Mouse (Mus musculus) spleen, adult 2 months (tissue): Measurements from ENCODE around the gene Syde2. TPM values are rescaled to one million over a fixed set of nuclear protein-coding genes. Genes with fewer than 3 reads are reported as not detected.
A peak's percentile ranks its signal among the peaks of the same experiment; 100 is the strongest.

Source experiments
- DNase-seq, 2 experiments: peaks; one replicate each; pipeline versions ENCODE4 v3.0.0 to v3.0.0-alpha.2; 2012 to 2021; ENCODE audit warnings: low spot score in 2 of 2, low read depth in 1 of 2
- H3K27ac ChIP-seq: fragments of 200-500 bp; 2 replicates; pipeline ENCODE4 v1.5.1; 2012; ENCODE audit warnings: low read length, inconsistent platforms; ENCODE audit not compliant: insufficient read depth
- H3K27me3 ChIP-seq: fragments of 200-500 bp; 2 replicates; pipeline ENCODE4 v1.6.1; 2012; ENCODE audit warnings: mild to moderate bottlenecking, moderate library complexity, low read length, inconsistent platforms; ENCODE audit not compliant: control insufficient read depth, insufficient read depth
- H3K36me3 ChIP-seq: fragments of 200-500 bp; 2 replicates; pipeline ENCODE4 v1.6.1; 2012; ENCODE audit warnings: mild to moderate bottlenecking, low read length, inconsistent platforms; ENCODE audit not compliant: control insufficient read depth, insufficient read depth
- H3K4me1 ChIP-seq: fragments of 200-500 bp; 2 replicates; pipeline ENCODE4 v1.6.1; 2011; ENCODE audit warnings: inconsistent platforms; ENCODE audit not compliant: control insufficient read depth, insufficient read depth, insufficient read length
- H3K4me3 ChIP-seq: fragments of 200-500 bp; 2 replicates; pipeline ENCODE4 v1.5.1; 2011; ENCODE audit warnings: mild to moderate bottlenecking, inconsistent platforms; ENCODE audit not compliant: insufficient read depth, insufficient read length; ENCODE audit errors: extremely low read depth
- CTCF ChIP-seq: fragments of 200-500 bp; IDR thresholded peaks from 2 replicates; pipeline ENCODE4 v1.5.1; 2011; ENCODE audit warnings: mild to moderate bottlenecking, inconsistent platforms; ENCODE audit not compliant: insufficient read depth, insufficient read length, insufficient replicate concordance; ENCODE audit errors: extremely low read depth
- POLR2A ChIP-seq: fragments of 200-500 bp; IDR thresholded peaks from 2 replicates; pipeline ENCODE4 v1.6.1; 2011; ENCODE audit warnings: low read depth, low read length, inconsistent platforms
- WGBS: fragments of 180-500 bp; shearing (Covaris S2); methylation state at CpG from one replicate; pipeline ENCODE4 v1.1.7; 2018; 5-methylcytosine and 5-hydroxymethylcytosine counted together
- polyA plus RNA-seq: library from polyadenylated mRNA; depleted of rRNA; stranded (reverse); fragments of >200 nt; gene quantifications from 2 replicates; pipeline ENCODE4 v1.2.3, GENCODE M21; 2012

The Syde2 gene
- polyA plus RNA-seq, 1 experiment, result 0.57 TPM

- H3K4me3 ChIP-seq, result peak overlapping the region; percentile 42
- H3K27ac ChIP-seq, result no peak overlapping the region
- DNase-seq, result no peak
- H3K36me3 ChIP-seq, result no peaks in the 10 kb centered on the region
- peaks cover 17% of the 10 kb centered on the region for H3K27me3 ChIP-seq
- H3K4me1 ChIP-seq, result peaks cover 11% of the 10 kb centered on the region
- TF ChIP-seq POLR2A, result no peak
- TF ChIP-seq CTCF, result no peak
- WGBS, result 4% methylated on average over 45 of the region's 45 CpGs
These were observed 1.3 kb downstream of the Syde2 start for GRCm38 (mm10) chr3:145988684-145989575.

GRCm38 (mm10) chr3:145989576-145990081 lies 2.0 kb downstream of the Syde2 start:
- no peak overlapping the region; the same call in 1 of the 2 replicates for H3K4me3 ChIP-seq
- H3K4me1 ChIP-seq, result peaks cover 11% of the 10 kb centered on the region
- H3K27ac ChIP-seq, result no peak overlapping the region
- DNase-seq, result no peak
- H3K27me3 ChIP-seq, result peaks cover 17% of the 10 kb centered on the region
- H3K36me3 ChIP-seq, result no peaks in the 10 kb centered on the region
- TF ChIP-seq POLR2A, result no peak
- TF ChIP-seq CTCF, result no peak
- WGBS, result 41% methylated on average over 11 of the region's 11 CpGs

- Histone ChIP-seq H3K4me3 (no peak overlapping the region), H3K4me1 (peaks cover 11% of the 10 kb centered on the region), H3K27ac (no peak overlapping the region), H3K27me3 (peaks cover 17% of the 10 kb centered on the region), H3K36me3 (no peaks in the 10 kb centered on the region)
- no peak for DNase-seq
- WGBS, result 92% methylated on average over 13 of the region's 13 CpGs
- no peak for TF ChIP-seq POLR2A
- no peak for TF ChIP-seq CTCF
These were observed 3.5 kb downstream of the Syde2 start for GRCm38 (mm10) chr3:145991130-145991529.

- H3K36me3 ChIP-seq, result no peaks in the 10 kb centered on the region
- no peak overlapping the region for H3K4me3 ChIP-seq
- H3K27me3 ChIP-seq, result peaks cover 12% of the 10 kb centered on the region
- DNase-seq, result no peak
- H3K27ac ChIP-seq, result no peak overlapping the region
- peaks cover 11% of the 10 kb centered on the region for H3K4me1 ChIP-seq
- TF ChIP-seq POLR2A (no peak), CTCF (no peak)
- 91% methylated on average over 10 of the region's 10 CpGs for WGBS
These were observed 4.5 kb downstream of the Syde2 start for GRCm38 (mm10) chr3:145991976-145992730.

GRCm38 (mm10) chr3:145992796-145993195 lies 5.1 kb downstream of the Syde2 start:
- DNase-seq, result no peak
- Histone ChIP-seq H3K4me1 (peaks cover 11% of the 10 kb centered on the region), H3K27ac (no peak overlapping the region), H3K36me3 (no peaks in the 10 kb centered on the region), H3K4me3 (no peak overlapping the region), H3K27me3 (peaks cover 9% of the 10 kb centered on the region)
- 78% methylated on average over 10 of the region's 10 CpGs for WGBS
- TF ChIP-seq POLR2A (no peak), CTCF (no peak)

- H3K4me3 ChIP-seq, result no peak overlapping the region
- TF ChIP-seq CTCF (no peak), POLR2A (no peak)
- 0 out of 2 replicates have a peak, but pooled peaks cover under 1% of the 10 kb centered on the region for H3K27me3 ChIP-seq
- no peak overlapping the region for H3K27ac ChIP-seq
- no peaks in the 10 kb centered on the region for H3K36me3 ChIP-seq
- WGBS, result 38% methylated on average over 14 of the region's 14 CpGs
- no peak for DNase-seq
- peaks cover 3% of the 10 kb centered on the region for H3K4me1 ChIP-seq
These were observed 6.0 kb downstream of the Syde2 start for GRCm38 (mm10) chr3:145993481-145994201.
